Mouse (Mus musculus) embryo, embryonic 11.5 days (tissue): ENCODE measurements around the gene Shisa3.

Experiments
- DNase-seq: peaks from one replicate; pipeline ENCODE4 v3.0.0-alpha.2; 2012; ENCODE audit warnings: low read depth, low spot score

Gene Shisa3

GRCm38 (mm10) chr5:67607804-67608673 lies at the start of gene Shisa3:
Gene Shisa3 (plus strand): TSS chr5:67607882.
- no peak for DNase-seq

GRCm38 (mm10) chr5:67558644-67559043 lies 49.0 kb upstream of the Shisa3 start:
- DNase-seq, result no peak

- DNase-seq, result no peak
Observed at GRCm38 (mm10) chr5:67559063-67559462, 48.6 kb upstream of the Shisa3 start.

GRCm38 (mm10) chr5:67572552-67573155 lies 35.0 kb upstream of the Shisa3 start:
- DNase-seq, result no peak

GRCm38 (mm10) chr5:67574039-67574438 lies 33.6 kb upstream of the Shisa3 start:
- no peak for DNase-seq

- DNase-seq, result no peak
Observed at GRCm38 (mm10) chr5:67575705-67576104, 32.0 kb upstream of the Shisa3 start.

GRCm38 (mm10) chr5:67579725-67580633 lies 27.7 kb upstream of the Shisa3 start:
- DNase-seq, result no peak

- DNase-seq, result no peak
Observed at GRCm38 (mm10) chr5:67595070-67595469, 12.6 kb upstream of the Shisa3 start.

- DNase-seq, result no peak
Observed at GRCm38 (mm10) chr5:67595629-67596028, 12.1 kb upstream of the Shisa3 start.

- no peak for DNase-seq
Observed at GRCm38 (mm10) chr5:67599935-67600334, 7.7 kb upstream of the Shisa3 start.

GRCm38 (mm10) chr5:67605951-67606350 lies 1.7 kb upstream of the Shisa3 start:
- DNase-seq, result no peak

GRCm38 (mm10) chr5:67606916-67607803 lies 522 bp upstream of the Shisa3 start:
- peak; percentile 39 for DNase-seq

- DNase-seq, result no peak
Observed at GRCm38 (mm10) chr5:67608674-67609519, 1.2 kb downstream of the Shisa3 start.

GRCm38 (mm10) chr5:67609520-67609837 lies 1.8 kb downstream of the Shisa3 start:
- DNase-seq, result no peak

GRCm38 (mm10) chr5:67621230-67621629 lies 13.5 kb downstream of the Shisa3 start:
- no peak for DNase-seq

GRCm38 (mm10) chr5:67628180-67628940 lies 20.7 kb downstream of the Shisa3 start:
- no peak for DNase-seq

- no peak for DNase-seq
Observed at GRCm38 (mm10) chr5:67629440-67629839, 21.8 kb downstream of the Shisa3 start.

GRCm38 (mm10) chr5:67629861-67630260 lies 22.2 kb downstream of the Shisa3 start:
- no peak for DNase-seq

- DNase-seq, result no peak
Observed at GRCm38 (mm10) chr5:67631261-67631660, 23.6 kb downstream of the Shisa3 start.
